Mouse (Mus musculus) hindbrain, embryonic 16.5 days (tissue): ENCODE results near the gene Gm11627. TPM values are rescaled to one million over a fixed set of nuclear protein-coding genes. Genes with fewer than 3 reads are reported as not detected.

Experiments
- ATAC-seq: fragments of 200-750 bp; cut with Nextera tagmentation; 2 replicates; pipeline ENCODE4 v1.8.0; 2017; ENCODE audit warnings: moderate TSS enrichment, moderate library complexity
- H3K27ac ChIP-seq: fragments of 300-500 bp; sonication (generic); 2 replicates; pipeline ENCODE4 v1.5.1; 2014; ENCODE audit warnings: low read depth, mild to moderate bottlenecking, control low read depth, low read length, moderate library complexity
- H3K27me3 ChIP-seq: fragments of 300-500 bp; sonication (generic); replicated peaks from 2 replicates; pipeline ENCODE4 v1.6.1; 2014; ENCODE audit warnings: low read length; ENCODE audit not compliant: control insufficient read depth, insufficient read depth
- H3K36me3 ChIP-seq: fragments of 300-500 bp; sonication (generic); 2 replicates; pipeline ENCODE4 v1.6.1; 2014; ENCODE audit warnings: mild to moderate bottlenecking, low read length, moderate library complexity, mixed read lengths; ENCODE audit not compliant: control insufficient read depth, insufficient read depth
- H3K4me1 ChIP-seq: fragments of 300-500 bp; sonication (generic); 2 replicates; pipeline ENCODE4 v1.6.1; 2014; ENCODE audit warnings: low read depth, low read length; ENCODE audit not compliant: control insufficient read depth, insufficient read depth
- H3K4me2 ChIP-seq: fragments of 300-500 bp; sonication (generic); 2 replicates; pipeline ENCODE4 v1.6.1; 2014; ENCODE audit warnings: mild to moderate bottlenecking, low read length, control low read depth, moderate library complexity
- H3K4me3 ChIP-seq: fragments of 300-500 bp; sonication (generic); 2 replicates; pipeline ENCODE4 v1.5.1; 2014; ENCODE audit warnings: mild to moderate bottlenecking, low read length, control low read depth, moderate library complexity
- H3K9ac ChIP-seq: fragments of 300-500 bp; sonication (generic); 2 replicates; pipeline ENCODE4 v1.6.1; 2014; ENCODE audit warnings: low read depth, mild to moderate bottlenecking, control low read depth, low read length, moderate library complexity
- H3K9me3 ChIP-seq: fragments of 300-500 bp; sonication (generic); 2 replicates; pipeline ENCODE4 v1.6.1; 2014; ENCODE audit warnings: mild to moderate bottlenecking, low read length, moderate library complexity; ENCODE audit not compliant: control insufficient read depth
- WGBS: fragments of 180-500 bp; shearing (Covaris S2); extraction: QIAGEN DNeasy Blood & Tissue Kit; methylation state at CpG from one replicate; pipeline ENCODE4 v1.1.7; 2014; 5-methylcytosine and 5-hydroxymethylcytosine counted together
- polyA plus RNA-seq: library from polyadenylated mRNA; unstranded; fragments of >200 nt; fragmentation: Nextera tagmentation; extraction: Ambion mirVana; gene quantifications from 2 replicates; pipeline ENCODE4 v1.2.1, GENCODE M21; 2015

Gene Gm11627
- polyA plus RNA-seq, 1 experiment from 2014 or later, result 4.1 TPM

GRCm38 (mm10) chr11:102582016-102582610 is 2.9 kb upstream of the Gm11627 start:
- Histone ChIP-seq H3K27ac (no peak overlapping the region), H3K36me3 (no peaks in the 10 kb centered on the region)
- WGBS, result 20% methylated on average over 13 of the region's 13 CpGs

DNA sequence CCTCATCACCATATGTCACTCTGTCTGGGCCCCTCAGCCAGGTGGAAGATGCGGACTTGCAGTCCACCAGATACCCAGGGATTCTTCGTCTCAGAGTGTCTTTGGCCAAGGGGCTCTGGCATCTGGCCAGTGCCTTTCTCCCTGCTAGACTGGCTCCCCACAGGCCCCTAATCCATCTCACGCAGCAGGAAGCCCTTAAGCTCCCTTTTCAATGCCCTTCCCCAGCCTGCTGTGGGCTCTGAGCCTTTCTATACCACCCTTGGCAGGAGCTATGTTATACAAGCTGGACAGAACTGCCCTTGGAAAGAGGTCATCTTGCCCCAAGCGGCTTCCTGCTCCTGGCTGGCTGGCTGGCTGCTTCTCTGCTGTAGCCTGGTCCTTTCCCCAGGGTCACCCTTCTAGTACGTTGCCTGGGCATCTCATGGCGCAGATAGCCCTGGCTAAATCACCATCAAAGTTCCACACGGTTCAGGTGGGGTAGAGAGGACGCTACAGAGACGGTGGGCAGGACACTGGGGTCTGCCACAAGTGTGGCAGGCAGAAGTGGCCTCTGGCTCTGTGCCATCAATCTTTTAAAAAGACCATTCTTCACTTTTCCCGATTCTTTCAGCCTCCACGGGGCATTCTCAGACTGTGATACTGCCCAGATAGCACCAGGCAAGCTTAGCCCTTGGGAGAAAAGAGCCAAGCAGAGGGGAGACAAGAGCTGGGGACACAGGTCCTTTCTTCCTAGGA is 2.2 kb upstream of the Gm11627 start:
- no peaks in the 10 kb centered on the region for H3K9me3 ChIP-seq
- 0 out of 2 replicates have a peak overlapping the region, but pooled peaks have one; percentile 3 for H3K4me2 ChIP-seq
- no peaks in the 10 kb centered on the region for H3K36me3 ChIP-seq
- H3K4me3 ChIP-seq, result no peak overlapping the region
- H3K9ac ChIP-seq, result no peak overlapping the region
- H3K4me1 ChIP-seq, result peaks cover 16% of the 10 kb centered on the region
- peak; percentile 72 for ATAC-seq
- no peaks in the 10 kb centered on the region; the same call in 1 of the 2 replicates for H3K27me3 ChIP-seq
- peak overlapping the region; percentile 60; the same call in 1 of the 2 replicates for H3K27ac ChIP-seq
- WGBS, result 14% methylated on average over 11 of the region's 11 CpGs

More at GRCm38 (mm10) chr11:102582016-102582610, 2.9 kb upstream of the Gm11627 start:
- no peak overlapping the region for H3K9ac ChIP-seq
- peaks cover 16% of the 10 kb centered on the region for H3K4me1 ChIP-seq
- H3K9me3 ChIP-seq, result no peaks in the 10 kb centered on the region
- no peak overlapping the region for H3K4me3 ChIP-seq
- no peak for ATAC-seq
- no peaks in the 10 kb centered on the region; the same call in 1 of the 2 replicates for H3K27me3 ChIP-seq
- no peak overlapping the region for H3K4me2 ChIP-seq

- Histone ChIP-seq H3K9me3 (no peaks in the 10 kb centered on the region), H3K9ac (no peak overlapping the region), H3K4me3 (no peak overlapping the region), H3K4me2 (no peak overlapping the region), H3K27ac (no peak overlapping the region), H3K36me3 (no peaks in the 10 kb centered on the region), H3K4me1 (peaks cover 16% of the 10 kb centered on the region), H3K27me3 (no peaks in the 10 kb centered on the region)
- 25% methylated on average over 3 of the region's 3 CpGs for WGBS
- ATAC-seq, result no peak
Measured at GRCm38 (mm10) chr11:102580034-102580330, 721 bp upstream of the Gm11627 start.

DNA sequence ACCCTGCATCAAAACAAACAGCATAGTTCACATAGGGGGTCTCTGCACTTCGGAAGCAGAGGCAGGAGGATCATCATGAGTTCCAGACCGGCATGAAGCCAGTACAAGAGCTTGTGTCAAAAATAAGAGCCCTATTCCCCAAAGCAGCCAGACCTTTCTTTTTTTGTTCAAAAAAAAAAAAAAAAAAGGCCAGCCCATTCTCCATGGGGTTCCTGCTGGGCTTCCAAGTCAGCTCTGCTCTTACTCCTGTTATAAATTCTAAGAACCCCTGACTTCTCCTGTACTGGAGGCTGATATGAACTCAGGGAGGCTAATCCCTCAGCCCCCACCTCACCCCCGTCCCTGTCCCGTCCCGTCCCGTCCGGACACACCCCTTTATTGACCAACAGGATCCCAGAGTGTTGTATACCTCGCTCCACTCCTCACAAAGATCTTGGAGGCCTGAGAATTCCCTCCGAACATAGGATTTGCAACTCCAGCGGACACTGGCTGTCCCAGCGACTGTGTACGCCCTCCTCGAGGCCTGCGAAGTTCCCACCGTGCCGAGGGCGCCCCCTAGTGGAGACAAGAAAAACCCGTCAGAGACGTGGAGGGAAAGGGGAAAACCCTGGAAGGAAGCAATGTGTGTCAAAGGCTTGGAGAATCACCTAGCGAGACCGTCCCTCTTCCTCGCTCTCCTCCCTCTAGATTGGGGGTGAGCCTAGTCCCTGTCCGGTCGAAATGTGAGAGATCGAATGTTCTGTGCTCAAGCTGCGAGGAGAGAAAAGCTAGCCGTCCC is 731 bp downstream of the Gm11627 start:
- Histone ChIP-seq H3K27ac (peak overlapping the region; percentile 66), H3K27me3 (no peaks in the 10 kb centered on the region), H3K9me3 (no peaks in the 10 kb centered on the region), H3K9ac (no peak overlapping the region), H3K4me3 (peak overlapping the region; percentile 19), H3K36me3 (no peaks in the 10 kb centered on the region), H3K4me1 (peaks cover 16% of the 10 kb centered on the region), H3K4me2 (peak overlapping the region; percentile 47)
- peak; percentile 9; the same call in 1 of the 2 replicates for ATAC-seq
- WGBS, result 5% methylated on average over 27 of the region's 27 CpGs

- Histone ChIP-seq H3K4me3 (no peak overlapping the region), H3K4me1 (peaks cover 6% of the 10 kb centered on the region), H3K36me3 (no peaks in the 10 kb centered on the region), H3K4me2 (no peak overlapping the region), H3K27me3 (no peaks in the 10 kb centered on the region), H3K27ac (no peak overlapping the region), H3K9me3 (no peaks in the 10 kb centered on the region), H3K9ac (no peak overlapping the region)
- 65% methylated on average over 13 of the region's 13 CpGs for WGBS
- no peak for ATAC-seq
Measured at GRCm38 (mm10) chr11:102576050-102576754, 3.1 kb downstream of the Gm11627 start.

DNA sequence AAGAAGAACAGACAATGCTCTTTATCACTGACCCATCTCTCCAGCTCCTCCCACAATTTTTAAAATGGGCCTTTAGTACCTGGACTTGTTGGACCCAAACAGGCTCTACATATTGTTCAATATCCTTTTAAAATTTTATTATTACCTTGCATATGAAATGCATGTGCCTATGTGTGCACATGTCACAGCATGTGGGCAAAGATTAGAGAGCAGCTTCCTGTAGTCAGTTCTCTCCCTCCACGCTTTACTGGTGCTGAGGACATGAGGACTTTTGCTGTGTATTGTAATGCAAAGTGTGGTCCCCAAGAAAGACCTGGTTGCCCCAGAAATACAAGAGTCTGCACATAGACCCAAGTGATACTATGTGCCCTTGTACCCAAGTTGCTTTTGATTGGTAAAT is 4.2 kb downstream of the Gm11627 start:
- Histone ChIP-seq H3K4me2 (no peak overlapping the region), H3K27ac (no peak overlapping the region), H3K4me1 (peaks cover 4% of the 10 kb centered on the region; the same call in 1 of the 2 replicates), H3K27me3 (no peaks in the 10 kb centered on the region), H3K4me3 (no peak overlapping the region), H3K9me3 (no peaks in the 10 kb centered on the region), H3K36me3 (no peaks in the 10 kb centered on the region), H3K9ac (no peak overlapping the region)
- ATAC-seq, result no peak
- WGBS, result 41% methylated on average over 1 of the region's 1 CpGs

DNA sequence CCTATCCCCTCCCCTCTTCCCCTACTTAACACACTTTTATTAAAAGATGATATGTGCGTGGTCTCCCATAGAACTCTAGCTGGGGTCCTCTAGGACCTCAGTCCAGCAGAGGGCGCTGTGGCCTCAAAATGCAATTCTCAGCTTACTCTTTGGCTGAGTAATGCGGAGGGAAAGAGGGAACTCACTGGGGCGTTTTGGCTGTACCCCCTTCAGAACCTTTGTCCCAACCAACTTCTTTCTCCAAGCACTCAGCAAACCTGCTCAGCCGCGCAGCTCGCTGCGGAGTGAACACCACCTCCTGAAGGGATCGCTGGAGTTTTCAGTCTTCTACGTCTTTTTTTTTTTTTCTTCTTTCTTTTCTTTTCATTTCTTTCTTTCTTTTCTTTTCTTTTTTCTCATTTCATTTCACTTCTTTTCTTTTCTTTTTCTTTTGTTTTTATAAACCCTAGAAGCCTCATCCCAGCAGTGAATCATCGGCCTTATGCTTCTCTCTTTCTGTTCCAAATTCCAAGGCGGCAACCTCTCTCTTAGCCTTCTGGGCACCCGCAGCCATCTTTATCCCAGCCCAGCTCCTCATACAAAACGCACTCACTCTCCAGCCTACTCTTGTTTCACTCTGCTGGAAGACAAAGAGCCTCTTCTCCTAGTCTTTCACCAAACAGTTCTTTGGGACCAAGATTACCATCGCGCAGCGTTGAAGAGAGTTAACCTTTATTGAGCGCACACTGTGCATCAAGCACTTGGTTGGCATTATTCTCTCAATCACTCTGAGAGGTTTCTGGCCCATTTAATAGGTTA is 6.2 kb downstream of the Gm11627 start:
- H3K9me3 ChIP-seq, result no peaks in the 10 kb centered on the region
- no peaks in the 10 kb centered on the region for H3K27me3 ChIP-seq
- H3K36me3 ChIP-seq, result no peaks in the 10 kb centered on the region
- H3K9ac ChIP-seq, result peak overlapping the region; percentile 59
- ATAC-seq, result 0 out of 2 replicates have a peak, but pooled peaks have one; percentile 64
- no peak overlapping the region for H3K27ac ChIP-seq
- no peaks in the 10 kb centered on the region for H3K4me1 ChIP-seq
- H3K4me2 ChIP-seq, result peak overlapping the region; percentile 91
- WGBS, result 5% methylated on average over 18 of the region's 18 CpGs
- peak overlapping the region; percentile 45 for H3K4me3 ChIP-seq

- 80% methylated on average over 7 of the region's 7 CpGs for WGBS
- Histone ChIP-seq H3K4me1 (no peaks in the 10 kb centered on the region), H3K4me2 (no peak overlapping the region), H3K27ac (no peak overlapping the region), H3K4me3 (no peak overlapping the region), H3K9ac (no peak overlapping the region), H3K36me3 (no peaks in the 10 kb centered on the region), H3K27me3 (no peaks in the 10 kb centered on the region), H3K9me3 (no peaks in the 10 kb centered on the region)
- no peak for ATAC-seq
Measured at GRCm38 (mm10) chr11:102568756-102569377, 10.4 kb downstream of the Gm11627 start.
